In genomic region chr7:36934792-36935555, GRCm38 (mm10) we compare ENCODE assay signal across 11 mouse cellular contexts.
A peak's percentile ranks its signal among the peaks of the same experiment; 100 is the strongest.
DNase-seq lines count a peak whose midpoint lies in the region; ATAC-seq lines count a peak whose summit lies in the region.
"Had no signal": no experiment of that assay in that cellular context is flagged by ENCODE, and none has a peak within 500 bp of the region (broad histone marks: within the 10 kb centered on the region; RNA-seq: fewer than 3 reads in every experiment).

No protein-coding gene starts in this region.

- 67% methylated on average over 21 of the region's 21 CpGs for WGBS in hindbrain, embryonic 16.5 days
- WGBS in hindbrain, embryonic 14.5 days = 71% methylated on average over 21 of the region's 21 CpGs
- WGBS in embryonic facial prominence, embryonic 10.5 days = 84% methylated on average over 21 of the region's 21 CpGs

- H3K27me3 ChIP-seq in hindbrain, embryonic 16.5 days (replicated peaks; ENCODE audit: control insufficient read depth, insufficient read depth, low read length) = no peaks in the 10 kb centered on the region
- no peaks in the 10 kb centered on the region for H3K27me3 ChIP-seq in hindbrain, embryonic 14.5 days (ENCODE audit: control insufficient read depth, insufficient read depth, low read length)
- H3K27me3 ChIP-seq in embryonic facial prominence, embryonic 10.5 days (replicated peaks; ENCODE audit: low read depth, poor library complexity, severe bottlenecking) = no peaks in the 10 kb centered on the region

- 0 out of 2 replicates have a peak overlapping the region, but pooled peaks have one; percentile 5 for H3K27ac ChIP-seq in hindbrain, embryonic 16.5 days (ENCODE audit: low read depth, low read length)
- H3K27ac ChIP-seq in hindbrain, embryonic 14.5 days = no peak overlapping the region
- no peak overlapping the region for H3K27ac ChIP-seq in embryonic facial prominence, embryonic 10.5 days (replicated peaks)

- DNase-seq in hindbrain, embryonic 14.5 days (ENCODE audit: low spot score) = no peak
- DNase-seq in embryonic facial prominence, embryonic 10.5 days (ENCODE audit: low spot score) = peak; percentile 26
- peak; percentile 20 for DNase-seq in layer of hippocampus, adult 9-10 months (ENCODE audit: low spot score)
- peak; percentile 63 to 83 for DNase-seq in right cerebral cortex, adult 2 months (ENCODE audit: low spot score in 2 of 2)
- no peak for DNase-seq in adrenal gland, adult 2 months
- no peak for DNase-seq in heart, adult 18-20 months
- DNase-seq: B cell, adult 2 months; cerebellum, adult 9-10 months had no signal

- ATAC-seq in hindbrain, embryonic 16.5 days = peak; percentile 53; the same call in 1 of the 2 replicates
- no peak for ATAC-seq in hindbrain, embryonic 14.5 days (ENCODE audit: low FRiP score)
- ATAC-seq in megakaryocyte-erythroid progenitor cell, adult 5-6 weeks (replicated peaks; ENCODE audit: low FRiP score, low TSS enrichment, poor library complexity, severe bottlenecking) = no peak
- ATAC-seq: midbrain, embryonic 16.5 days had no signal

- H3K9ac ChIP-seq in hindbrain, embryonic 16.5 days (ENCODE audit: low read depth, low read length) = no peak overlapping the region
- H3K9ac ChIP-seq in hindbrain, embryonic 14.5 days = no peak overlapping the region

- H3K4me2 ChIP-seq in hindbrain, embryonic 16.5 days (ENCODE audit: low read length) = no peak overlapping the region
- H3K4me2 ChIP-seq in hindbrain, embryonic 14.5 days (replicated peaks) = no peak overlapping the region

- H3K4me3 ChIP-seq in hindbrain, embryonic 16.5 days (ENCODE audit: low read length) = no peak overlapping the region
- no peak overlapping the region for H3K4me3 ChIP-seq in hindbrain, embryonic 14.5 days (replicated peaks; ENCODE audit: low read length)
- H3K4me3 ChIP-seq in embryonic facial prominence, embryonic 10.5 days = no peak overlapping the region

- H3K36me3 ChIP-seq in hindbrain, embryonic 16.5 days (ENCODE audit: control insufficient read depth, insufficient read depth, low read length) = no peaks in the 10 kb centered on the region
- no peaks in the 10 kb centered on the region for H3K36me3 ChIP-seq in hindbrain, embryonic 14.5 days (replicated peaks; ENCODE audit: control insufficient read depth, insufficient read depth)
- H3K36me3 ChIP-seq in embryonic facial prominence, embryonic 10.5 days (replicated peaks) = no peaks in the 10 kb centered on the region

- H3K4me1 ChIP-seq in hindbrain, embryonic 16.5 days (ENCODE audit: control insufficient read depth, insufficient read depth, low read depth, low read length) = peaks cover 2% of the 10 kb centered on the region
- no peaks in the 10 kb centered on the region; the same call in 1 of the 2 replicates for H3K4me1 ChIP-seq in hindbrain, embryonic 14.5 days (replicated peaks; ENCODE audit: control insufficient read depth, insufficient read depth, low read length)
- peaks cover 12% of the 10 kb centered on the region for H3K4me1 ChIP-seq in embryonic facial prominence, embryonic 10.5 days

- no peaks in the 10 kb centered on the region for H3K9me3 ChIP-seq in hindbrain, embryonic 16.5 days (ENCODE audit: control insufficient read depth, low read length)
- no peaks in the 10 kb centered on the region for H3K9me3 ChIP-seq in hindbrain, embryonic 14.5 days (ENCODE audit: control insufficient read depth, low read length)
- no peaks in the 10 kb centered on the region for H3K9me3 ChIP-seq in embryonic facial prominence, embryonic 10.5 days

Comparison
In these comparisons a context has a peak if more than half of its experiments do, and no peak if none do; other contexts are left out.
1. DNase-seq: peak in embryonic facial prominence, embryonic 10.5 days (single experiment), layer of hippocampus, adult 9-10 months (single experiment) and right cerebral cortex, adult 2 months (2 of 2); none in hindbrain, embryonic 14.5 days (single experiment), adrenal gland, adult 2 months (single experiment) and heart, adult 18-20 months (0 of 2).